8 mouse cellular contexts compared by ENCODE assay signal in the genomic region with DNA sequence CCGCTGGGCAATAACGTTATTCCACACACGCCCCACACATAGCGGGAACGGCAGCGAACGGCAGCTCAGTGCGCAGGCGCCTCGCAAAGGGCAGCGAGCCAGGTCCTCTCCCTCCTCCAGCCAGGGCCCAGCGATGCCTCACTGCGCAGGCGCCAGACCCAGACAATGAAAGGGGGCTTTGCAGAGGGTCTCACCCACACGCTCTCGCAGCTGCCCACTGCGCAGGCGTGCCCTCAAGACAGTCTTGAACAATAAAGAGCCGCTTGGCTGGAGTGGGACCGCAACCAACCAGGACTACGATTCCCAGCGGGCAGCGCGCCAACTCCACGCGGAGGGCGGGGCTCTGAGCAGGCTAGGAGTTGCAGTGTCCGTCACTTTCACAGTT. TPM values are rescaled to one million over a fixed set of nuclear protein-coding genes. Genes with fewer than 3 reads are reported as not detected.
DNase-seq lines count a peak whose midpoint lies in the region; ATAC-seq and TF ChIP-seq lines count a peak whose summit lies in the region.

A gene (minus strand): TSS at position 32 of the 385 bp plus-strand sequence.

- TF ChIP-seq EP300 in CH12.LX (IDR thresholded peaks at IDR 0.05; ENCODE audit: low read length): no peak

- H3K4me3 ChIP-seq in CH12.LX (replicated peaks in 1 of 3; ENCODE audit: low read depth in 2 of 3, low read length in 2 of 3, poor library complexity in 1 of 3): peak within 1 kb of the TSS; percentile 84 to 92 (median 91)
- H3K4me3 ChIP-seq in forebrain, embryonic 10.5 days: peak within 1 kb of the TSS; percentile 93
- H3K4me3 ChIP-seq in heart, embryonic 15.5 days: peak within 1 kb of the TSS; percentile 92
- peak within 1 kb of the TSS; percentile 92 for H3K4me3 ChIP-seq in liver, embryonic 12.5 days
- peak within 1 kb of the TSS; percentile 90 for H3K4me3 ChIP-seq in stomach, embryonic 14.5 days (ENCODE audit: low read depth, low read length)

- H3K9ac ChIP-seq in CH12.LX (ENCODE audit: insufficient read depth, low read depth): peak within 1 kb of the TSS; percentile 70
- peak within 1 kb of the TSS; percentile 87 for H3K9ac ChIP-seq in heart, embryonic 15.5 days
- H3K9ac ChIP-seq in liver, embryonic 12.5 days: peak within 1 kb of the TSS; percentile 89
- peak within 1 kb of the TSS; percentile 82 for H3K9ac ChIP-seq in stomach, embryonic 14.5 days (replicated peaks; ENCODE audit: low read depth, low read length)

- in situ Hi-C loops in CH12.LX (cut with MboI; ENCODE audit: low pct_ligation_motif_present, low pct_unique_long_range_greater_than_20kb, low sequenced_read_pairs): no loop called here

- H3K4me2 ChIP-seq in CH12.LX (ENCODE audit: insufficient read depth, low read depth, poor library complexity, severe bottlenecking): peak within 1 kb of the TSS; percentile 97
- peak within 1 kb of the TSS; percentile 68 for H3K4me2 ChIP-seq in heart, embryonic 15.5 days
- H3K4me2 ChIP-seq in liver, embryonic 12.5 days: peak within 1 kb of the TSS; percentile 82
- peak within 1 kb of the TSS; percentile 59 for H3K4me2 ChIP-seq in stomach, embryonic 14.5 days (replicated peaks; ENCODE audit: low read depth, low read length)

- TF ChIP-seq POLR2A in CH12.LX (IDR thresholded peaks at IDR 0.05; ENCODE audit: low read depth, low read length): peak; percentile 43; the same call in 1 of the 2 replicates

- H3K9me3 ChIP-seq in CH12.LX (replicated peaks; ENCODE audit: low read length): no peaks in the 10 kb centered on the region
- no peaks in the 10 kb centered on the region for H3K9me3 ChIP-seq in forebrain, embryonic 10.5 days
- H3K9me3 ChIP-seq in heart, embryonic 15.5 days (replicated peaks): no peaks in the 10 kb centered on the region
- H3K9me3 ChIP-seq in liver, embryonic 12.5 days (replicated peaks): no peaks in the 10 kb centered on the region
- no peaks in the 10 kb centered on the region for H3K9me3 ChIP-seq in stomach, embryonic 14.5 days (ENCODE audit: control insufficient read depth, low read depth, low read length)

- peaks cover 32% of the 10 kb centered on the region for H3K79me2 ChIP-seq in CH12.LX (replicated peaks; ENCODE audit: control insufficient read depth, extremely low read depth, insufficient read depth, poor library complexity, severe bottlenecking)

- H3K27me3 ChIP-seq in CH12.LX (replicated peaks): no peaks in the 10 kb centered on the region
- no peaks in the 10 kb centered on the region for H3K27me3 ChIP-seq in forebrain, embryonic 10.5 days (ENCODE audit: poor library complexity, severe bottlenecking)
- H3K27me3 ChIP-seq in heart, embryonic 15.5 days: no peaks in the 10 kb centered on the region
- no peaks in the 10 kb centered on the region for H3K27me3 ChIP-seq in liver, embryonic 12.5 days (replicated peaks)
- H3K27me3 ChIP-seq in stomach, embryonic 14.5 days (ENCODE audit: control insufficient read depth, insufficient read depth, low read length): no peaks in the 10 kb centered on the region

- no peak for TF ChIP-seq RAD21 in CH12.LX (IDR thresholded peaks at IDR 0.05; ENCODE audit: low read depth, low read length)

- ATAC-seq in heart, embryonic 15.5 days (replicated peaks; ENCODE audit: insufficient number of reproducible peaks, insufficient read depth, low FRiP score, low read depth): peak; percentile 91
- peak; percentile 85 for ATAC-seq in liver, embryonic 12.5 days
- ATAC-seq in stomach, embryonic 14.5 days (ENCODE audit: insufficient number of reproducible peaks, insufficient read depth, low FRiP score, low read depth): peak; percentile 90

- TF ChIP-seq CTCF in CH12.LX (conservative IDR thresholded peaks at IDR 0.05 in 1 of 2, IDR thresholded peaks at IDR 0.05 in 1 of 2; ENCODE audit: low read depth in 2 of 2, low read length in 2 of 2): no peak

- peak within 1 kb of the TSS; percentile 78 for H3K27ac ChIP-seq in CH12.LX (ENCODE audit: insufficient read depth, low read depth)
- H3K27ac ChIP-seq in forebrain, embryonic 10.5 days: peak within 1 kb of the TSS; percentile 98
- peak within 1 kb of the TSS; percentile 98 for H3K27ac ChIP-seq in heart, embryonic 15.5 days
- peak within 1 kb of the TSS; percentile 97 for H3K27ac ChIP-seq in liver, embryonic 12.5 days
- peak within 1 kb of the TSS; percentile 97 for H3K27ac ChIP-seq in stomach, embryonic 14.5 days (ENCODE audit: low read length)

- WGBS in forebrain, embryonic 10.5 days: under 1% methylated on average over 28 of the region's 28 CpGs
- WGBS in heart, embryonic 15.5 days: under 1% methylated on average over 28 of the region's 28 CpGs
- 0% methylated on average over 28 of the region's 28 CpGs for WGBS in liver, embryonic 12.5 days (ENCODE audit: insufficient replicate concordance)
- under 1% methylated on average over 28 of the region's 28 CpGs for WGBS in stomach, embryonic 14.5 days

- peaks cover 16 to 52% of the 10 kb centered on the region in 2 experiments for H3K4me1 ChIP-seq in CH12.LX (ENCODE audit: control insufficient read depth in 1 of 2, insufficient read depth in 2 of 2)
- H3K4me1 ChIP-seq in forebrain, embryonic 10.5 days: peaks cover 43% of the 10 kb centered on the region
- H3K4me1 ChIP-seq in heart, embryonic 15.5 days (replicated peaks): peaks cover 23% of the 10 kb centered on the region
- H3K4me1 ChIP-seq in liver, embryonic 12.5 days: peaks cover 42% of the 10 kb centered on the region
- H3K4me1 ChIP-seq in stomach, embryonic 14.5 days (ENCODE audit: control insufficient read depth, insufficient read depth, low read length): 0 out of 2 replicates have a peak, but pooled peaks cover 7% of the 10 kb centered on the region

- peaks cover 0 to 7% of the 10 kb centered on the region in 2 experiments for H3K36me3 ChIP-seq in CH12.LX (replicated peaks in 1 of 2; ENCODE audit: control insufficient read depth in 1 of 2, insufficient read depth in 1 of 2, low read length in 1 of 2)
- H3K36me3 ChIP-seq in forebrain, embryonic 10.5 days (replicated peaks): no peaks in the 10 kb centered on the region
- H3K36me3 ChIP-seq in heart, embryonic 15.5 days: no peaks in the 10 kb centered on the region
- H3K36me3 ChIP-seq in liver, embryonic 12.5 days: no peaks in the 10 kb centered on the region
- H3K36me3 ChIP-seq in stomach, embryonic 14.5 days (ENCODE audit: control insufficient read depth, insufficient read depth, low read length): no peaks in the 10 kb centered on the region

- peak; percentile 84 for DNase-seq in CH12.LX (ENCODE audit: extremely low read depth)
- DNase-seq in c-Kit-positive CD71-negative TER-119-negative erythroid progenitor cells, embryonic 14.5 days (ENCODE audit: low read depth): peak; percentile 90
- peak; percentile 99 for DNase-seq in forebrain, embryonic 10.5 days (ENCODE audit: extremely low spot score, low spot score)
- DNase-seq in kidney, postnatal 14 days: peak; percentile 97
- peak; percentile 85 to 88 for DNase-seq in natural killer cell, adult 2 months (ENCODE audit: low spot score in 2 of 2)

- dilution Hi-C loops in CH12.LX (cut with MboI; ENCODE audit: extremely low pct_ligation_motif_present, extremely low pct_unique_long_range_greater_than_20kb, low sequenced_read_pairs): no loop called here

TF ChIP-seq in CH12.LX, 34 proteins besides CTCF, POLR2A, EP300 and RAD21:
- TF ChIP-seq ELF1 (IDR thresholded peaks at IDR 0.05; ENCODE audit: low read depth, low read length) (peak; percentile 31; the same call in 1 of the 2 replicates), MAFK (IDR thresholded peaks at IDR 0.05; ENCODE audit: insufficient replicate concordance, low read length) (no peak), ETS1 (conservative IDR thresholded peaks at IDR 0.05; ENCODE audit: low read depth, low read length) (no peak), MAX (IDR thresholded peaks at IDR 0.05; ENCODE audit: low read length) (peak; percentile 37; the same call in 1 of the 2 replicates), CHD1 (IDR thresholded peaks at IDR 0.05; ENCODE audit: low read depth, low read length) (no peak), NRF1 (IDR thresholded peaks at IDR 0.05; ENCODE audit: low read depth, low read length) (peak; percentile 98), HCFC1 (IDR thresholded peaks at IDR 0.05; ENCODE audit: low read depth, low read length) (peak; percentile 75), MAZ (IDR thresholded peaks at IDR 0.05; ENCODE audit: low read depth, low read length) (0 out of 2 replicates have a peak, but pooled peaks have one; percentile 40), MYC (IDR thresholded peaks at IDR 0.05; ENCODE audit: low read depth, low read length) (peak; percentile 50; the same call in 1 of the 2 replicates), E2F4 (IDR thresholded peaks at IDR 0.05; ENCODE audit: insufficient replicate concordance, low read depth, low read length) (no peak), IRF4 (IDR thresholded peaks at IDR 0.05; ENCODE audit: low read depth, low read length) (no peak), MEF2A (IDR thresholded peaks at IDR 0.05; ENCODE audit: borderline replicate concordance, low read depth, low read length) (no peak), TCF12 (IDR thresholded peaks at IDR 0.05; ENCODE audit: low read depth, low read length) (peak; percentile 47; the same call in 1 of the 2 replicates), MXI1 (IDR thresholded peaks at IDR 0.05; ENCODE audit: low read depth, low read length) (no peak; the same call in 1 of the 2 replicates)

RNA-seq across cellular contexts. Expression of the gene that starts here (rescaled TPM):
- total RNA-seq in CH12.LX (2012; rRNA removed) (16.1 and 16.5 TPM in 2 replicates), CH12.LX (2014; rRNA removed) (15.3 and 16.6 TPM in 2 replicates)
- 12.4 and 14.8 TPM in 2 replicates for polyA plus RNA-seq in CH12.LX (2012; ENCODE audit: insufficient read length, low read depth)
- 30.7 and 32.2 TPM in 2 replicates for polyA plus RNA-seq in forebrain, embryonic 10.5 days (2016; fragmentation: Nextera tagmentation; extraction: Ambion mirVana)
- 19.5 and 20.2 TPM in 2 replicates for polyA plus RNA-seq in heart, embryonic 15.5 days (2015; fragmentation: Nextera tagmentation; extraction: Ambion mirVana)
- polyA plus RNA-seq in liver, embryonic 12.5 days (2016; fragmentation: Nextera tagmentation; extraction: Ambion mirVana): 9.4 and 11.5 TPM in 2 replicates
- 34.8 and 37.6 TPM in 2 replicates for polyA plus RNA-seq in stomach, embryonic 14.5 days (2014; fragmentation: Nextera tagmentation; extraction: Ambion mirVana)

Comparison
In these comparisons a context has a peak if more than half of its experiments do, and no peak if none do; other contexts are left out.
1. Peak in every context shown above with its lines: DNase-seq, ATAC-seq, H3K4me3 ChIP-seq and H3K27ac ChIP-seq.